Mouse (Mus musculus) lung, postnatal 10 days (tissue): ENCODE results near the gene Gm16867.
"Not testable (repeated sequence)": the region's sequence is repeated elsewhere in the genome, so short reads cannot be mapped to it uniquely, and the experiment has no call there.

ENCODE experiments used
- DNase-seq: peaks from one replicate; pipeline ENCODE4 v3.0.0; 2021

Gene Gm16867

DNA sequence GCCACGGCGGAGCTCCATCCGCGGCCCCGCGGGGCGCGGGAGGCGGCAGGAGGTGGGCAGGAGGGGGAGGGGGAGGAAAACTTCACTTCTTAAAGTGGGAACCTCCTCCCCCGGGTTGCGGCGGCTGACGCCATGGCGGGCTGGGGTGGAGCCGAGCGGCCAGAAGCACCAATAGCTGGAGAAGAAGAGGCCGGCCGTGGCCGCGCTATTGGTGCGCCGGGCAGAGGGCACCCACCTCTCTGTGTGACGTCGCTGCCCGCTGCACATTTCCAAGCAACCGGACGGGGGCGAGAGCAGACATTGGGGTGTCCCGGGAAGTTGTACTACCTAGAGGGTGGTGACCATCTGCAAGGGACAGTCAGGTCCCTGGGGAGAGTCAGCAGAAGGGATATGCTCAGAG is at the start of gene Gm16867:
Gene Gm16867, minus strand, starts transcription at position 189 of the 400 bp plus-strand sequence.
- DNase-seq, result not testable (repeated sequence)

DNA sequence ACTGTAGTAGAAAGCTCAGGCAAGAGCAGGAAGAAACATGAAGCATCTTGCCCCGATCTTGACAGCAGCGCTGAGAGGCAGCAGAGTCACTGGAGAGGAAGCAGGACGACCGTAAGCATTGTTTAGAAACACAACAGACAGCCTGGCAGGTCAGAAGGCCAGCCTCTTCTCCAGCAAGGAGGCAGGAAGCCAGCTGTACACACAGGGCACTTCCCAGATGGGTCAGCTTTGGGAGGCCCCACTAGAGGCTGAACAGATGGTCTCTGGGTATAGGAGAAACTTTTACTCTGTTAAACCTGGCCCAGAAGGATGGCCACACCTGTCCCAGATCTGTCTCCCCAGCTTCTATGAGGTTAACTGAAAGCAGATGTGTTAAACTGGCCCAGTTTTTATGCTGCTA is 44.1 kb upstream of the Gm16867 start:
- not testable (repeated sequence) for DNase-seq

DNA sequence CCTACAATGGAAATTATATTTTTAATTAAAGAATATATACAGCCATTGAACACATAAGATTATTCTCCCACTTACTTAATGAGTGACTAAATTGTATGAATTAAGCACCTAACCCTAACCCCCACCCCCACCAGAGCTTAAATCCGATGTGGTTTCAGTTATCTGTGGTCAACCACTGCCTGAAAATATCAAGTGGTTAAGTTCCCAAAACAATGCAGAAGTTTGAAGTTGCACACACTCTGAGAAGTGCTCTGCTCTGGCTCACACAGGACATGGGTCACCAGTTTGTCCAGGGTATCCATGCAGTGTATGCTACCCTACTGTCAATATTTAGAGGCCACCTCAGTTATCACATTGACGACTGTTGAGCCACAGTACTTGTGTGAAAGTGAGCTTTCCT is 41.9 kb upstream of the Gm16867 start:
- DNase-seq, result not testable (repeated sequence)

DNA sequence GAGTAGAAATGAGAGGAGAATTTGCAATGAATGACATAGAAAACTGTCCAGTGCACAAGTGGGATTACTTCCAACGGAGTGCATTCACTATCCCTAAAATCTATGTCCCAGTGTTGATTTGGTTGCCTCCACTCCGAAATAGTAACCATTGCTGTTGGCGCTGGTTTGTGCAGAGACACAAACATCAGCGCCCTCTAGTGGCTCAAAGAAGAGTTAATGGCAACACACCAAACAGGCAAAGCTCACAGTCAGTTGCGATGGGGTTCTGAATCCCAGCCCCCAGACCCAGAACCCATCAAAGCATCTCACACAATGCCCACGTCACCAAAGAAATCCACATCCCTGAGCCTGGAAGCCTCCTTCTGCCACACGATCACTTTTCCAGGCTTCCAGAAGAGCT is 40.9 kb upstream of the Gm16867 start:
- DNase-seq, result not testable (repeated sequence)

DNA sequence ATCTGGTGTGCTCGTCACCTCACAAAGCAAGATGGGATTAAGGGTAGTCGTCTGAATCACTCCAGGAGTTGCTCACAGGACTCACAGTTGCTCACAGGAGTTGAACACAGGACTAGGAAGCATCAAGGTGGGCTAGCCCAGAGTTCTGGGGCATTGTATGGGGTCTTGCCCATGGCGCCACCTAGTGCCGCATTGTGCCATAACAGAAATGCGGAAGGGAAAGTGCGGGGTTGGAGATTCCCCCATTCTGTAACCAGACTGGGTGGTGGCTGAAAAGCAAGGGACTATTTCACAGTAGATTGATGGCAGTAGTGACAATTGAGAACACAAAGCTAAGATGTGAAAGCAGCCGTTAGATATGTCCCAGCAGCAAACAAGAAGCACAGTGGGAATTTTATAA is 39.5 kb upstream of the Gm16867 start:
- DNase-seq, result not testable (repeated sequence)

DNA sequence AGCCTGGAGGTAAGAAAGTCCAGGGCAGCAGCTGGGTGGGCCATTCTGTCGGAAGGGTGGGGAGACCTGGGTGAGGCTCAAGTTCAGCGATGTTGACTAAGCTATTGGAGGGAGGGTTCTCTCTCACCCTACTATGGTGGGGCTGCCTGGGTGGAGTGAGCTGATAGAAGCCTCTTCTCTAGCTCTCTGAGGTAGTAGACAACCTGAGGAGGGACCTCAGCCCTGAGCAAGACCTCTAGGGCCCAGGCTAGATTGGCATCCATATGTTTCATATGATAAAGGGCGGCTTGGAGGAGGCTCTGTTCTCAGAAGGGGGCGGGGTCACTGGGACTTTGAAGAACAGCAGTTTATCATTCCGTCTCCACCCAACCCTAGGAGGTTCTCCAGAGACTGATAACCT is 37.0 kb upstream of the Gm16867 start:
- not testable (repeated sequence) for DNase-seq

DNA sequence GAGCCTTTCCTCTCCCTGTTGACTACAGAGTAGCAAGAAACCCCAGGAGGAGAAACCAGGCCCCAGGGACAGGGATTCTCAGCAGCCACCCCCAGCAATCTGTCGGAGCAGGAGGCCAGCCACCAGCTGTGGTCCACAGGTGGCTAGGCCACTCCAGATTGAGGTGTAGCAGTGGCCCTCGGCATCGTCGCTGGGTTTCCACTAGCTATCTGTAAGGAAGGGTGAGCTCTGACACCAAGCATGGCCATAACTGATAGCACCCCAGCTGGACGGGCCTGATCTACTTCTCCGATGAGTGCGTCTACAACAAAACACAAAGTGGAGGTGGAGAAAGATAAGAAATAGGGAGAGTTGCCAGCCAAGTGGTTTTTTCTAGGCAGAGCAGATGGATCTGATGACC is 33.4 kb upstream of the Gm16867 start:
- not testable (repeated sequence) for DNase-seq

DNA sequence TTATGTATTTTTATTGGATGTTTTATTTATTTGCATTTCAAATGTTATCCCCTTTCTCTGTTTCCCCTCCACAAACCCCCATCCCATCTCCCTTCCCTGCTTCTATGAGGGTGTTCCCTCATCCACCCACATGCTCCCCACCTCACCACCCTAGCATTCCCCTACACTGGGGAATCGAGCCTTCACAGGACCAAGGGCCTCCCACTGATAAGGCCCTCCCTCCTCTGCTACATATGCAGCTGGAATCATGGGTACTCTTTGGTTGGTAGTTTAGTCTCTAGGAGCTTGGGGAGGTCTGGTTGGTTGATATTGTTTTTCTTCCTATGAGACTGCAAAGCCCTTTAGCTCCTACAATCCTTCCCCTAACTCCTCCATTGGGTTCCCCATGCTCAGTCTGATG is 23.0 kb upstream of the Gm16867 start:
- DNase-seq, result not testable (repeated sequence)

DNA sequence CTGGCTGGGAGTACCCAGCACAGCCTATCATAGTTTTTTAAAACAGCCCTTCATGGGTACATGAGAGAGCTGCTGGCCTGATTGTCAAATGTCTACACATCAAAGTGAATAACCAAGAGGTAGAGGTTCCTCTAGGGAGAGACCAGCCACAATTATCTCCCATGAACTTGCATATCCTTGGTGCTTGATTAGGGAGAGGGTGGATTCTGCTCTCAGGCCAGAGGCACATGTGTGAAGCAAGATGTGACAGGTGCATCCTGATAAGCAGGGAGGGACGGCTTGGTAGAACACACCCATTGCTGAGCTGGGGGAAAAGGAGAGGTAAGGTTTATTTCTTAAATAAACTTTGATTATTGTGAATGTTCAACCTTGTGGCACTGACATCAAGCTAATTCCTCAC is 19.8 kb upstream of the Gm16867 start:
- DNase-seq, result not testable (repeated sequence)

DNA sequence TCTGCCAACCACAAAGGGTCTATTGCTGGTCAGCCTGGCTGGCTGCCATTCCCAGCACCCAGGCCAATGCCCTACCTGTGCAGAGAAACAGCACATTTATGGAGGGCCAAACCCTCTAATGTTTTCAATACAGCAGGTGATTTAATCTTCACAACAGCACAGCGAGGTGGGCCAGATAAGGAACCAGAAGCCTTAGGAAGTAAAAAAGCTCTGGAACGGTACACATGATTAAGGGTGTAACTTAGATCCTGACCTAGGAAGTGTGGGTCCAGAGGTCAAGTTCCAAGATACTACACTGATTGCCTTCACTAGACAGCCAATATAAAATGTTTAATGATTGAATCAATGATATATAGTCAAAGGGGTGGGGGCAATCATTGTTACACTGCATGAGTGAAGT is 17.6 kb upstream of the Gm16867 start:
- not testable (repeated sequence) for DNase-seq

DNA sequence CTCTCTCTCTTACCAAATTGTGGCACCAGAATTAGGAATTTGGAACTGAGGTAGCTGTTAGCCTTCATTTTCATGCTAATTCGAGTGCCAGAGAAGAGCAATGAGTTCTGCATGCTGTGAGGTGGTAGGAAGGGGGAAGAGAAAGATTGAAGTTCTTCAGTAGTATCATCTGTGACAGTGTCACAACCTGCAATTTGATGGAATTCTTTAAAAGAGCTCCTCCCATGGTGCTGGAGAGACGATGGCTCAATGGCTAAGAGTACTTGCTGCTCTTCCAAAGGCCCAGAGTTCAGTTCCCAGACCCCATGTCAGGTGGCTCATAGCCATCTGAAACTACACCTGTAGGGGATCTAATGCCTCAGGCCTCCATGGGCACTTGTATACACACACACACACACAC is 9.3 kb upstream of the Gm16867 start, which contains the start of gene Gm27179:
Gene Gm27179, minus strand, starts transcription at position 101 of the 400 bp plus-strand sequence.
- DNase-seq, result not testable (repeated sequence)

DNA sequence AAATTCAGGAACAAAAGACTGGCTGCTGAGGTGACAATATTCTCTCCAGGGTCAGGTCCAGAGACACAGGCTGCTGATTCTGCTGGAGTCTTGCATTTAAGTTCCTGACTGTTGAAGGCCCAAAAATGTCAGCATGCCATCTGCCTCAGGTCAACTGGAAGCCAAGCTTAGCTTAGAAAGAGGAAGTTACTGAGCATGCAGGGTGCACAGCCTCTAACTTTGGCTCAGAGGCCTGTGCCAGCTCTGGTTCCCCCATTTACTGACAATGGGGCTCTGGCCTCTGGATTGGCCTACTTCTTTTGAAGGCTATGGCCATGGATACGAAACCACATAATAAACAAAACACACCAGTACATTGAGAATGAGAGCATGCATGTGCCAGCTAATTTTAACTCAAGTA is 3.8 kb upstream of the Gm16867 start:
- DNase-seq, result not testable (repeated sequence)

DNA sequence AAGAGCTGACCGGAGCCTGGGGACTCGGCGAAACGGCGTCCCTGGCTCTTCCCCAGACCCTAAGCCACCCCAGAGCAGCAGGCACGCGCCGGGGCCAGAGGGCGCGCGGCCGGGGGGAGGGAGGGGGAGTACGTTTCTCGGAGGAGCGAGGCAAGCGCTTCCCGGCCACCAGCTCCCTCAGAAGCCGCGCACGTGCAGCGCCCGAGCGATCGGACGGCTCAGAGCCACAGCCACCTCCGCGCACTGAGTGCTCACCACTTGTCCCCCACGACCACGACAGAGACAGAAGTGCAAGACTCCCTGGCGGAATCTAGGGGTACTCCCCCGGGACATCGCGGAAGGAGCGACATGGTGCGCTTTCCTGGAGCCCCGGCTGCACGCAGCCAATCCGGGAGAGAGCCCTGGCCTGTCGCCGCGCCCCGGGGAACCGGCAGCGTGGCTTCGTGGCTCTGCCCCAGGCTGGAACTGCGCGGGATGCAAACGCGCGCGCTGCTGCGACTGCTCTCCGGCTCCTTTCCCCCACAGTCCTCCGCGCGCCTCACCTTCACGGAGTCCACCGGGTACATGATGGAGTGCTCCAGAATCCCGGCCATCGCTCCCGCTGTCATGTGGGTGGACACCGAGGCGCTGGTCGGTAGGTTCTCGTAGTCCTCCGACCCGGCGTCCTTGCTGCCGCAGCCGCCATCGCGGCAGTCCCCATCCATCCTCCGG is 567 bp downstream of the Gm16867 start:
- not testable (repeated sequence) for DNase-seq

DNA sequence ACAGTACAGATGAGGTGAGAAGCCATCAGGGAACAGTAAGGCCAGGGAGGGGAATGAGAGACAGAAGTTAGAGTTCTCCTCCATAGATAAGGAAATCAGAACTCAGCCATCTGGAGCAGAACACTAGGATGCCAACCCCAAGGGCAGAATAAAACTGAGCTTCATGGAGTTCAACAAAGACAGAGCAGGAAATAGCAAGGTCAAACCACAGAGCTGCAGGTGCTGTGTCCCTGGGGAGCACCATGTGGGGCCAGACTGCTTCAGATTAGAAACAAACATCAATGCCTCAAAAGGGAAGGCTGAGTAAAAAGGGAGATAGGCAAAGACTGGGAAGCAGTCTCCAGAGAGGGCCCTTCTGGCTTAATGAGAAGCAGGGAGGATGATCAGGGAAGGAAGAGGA is 6.9 kb downstream of the Gm16867 start:
- DNase-seq, result not testable (repeated sequence)

DNA sequence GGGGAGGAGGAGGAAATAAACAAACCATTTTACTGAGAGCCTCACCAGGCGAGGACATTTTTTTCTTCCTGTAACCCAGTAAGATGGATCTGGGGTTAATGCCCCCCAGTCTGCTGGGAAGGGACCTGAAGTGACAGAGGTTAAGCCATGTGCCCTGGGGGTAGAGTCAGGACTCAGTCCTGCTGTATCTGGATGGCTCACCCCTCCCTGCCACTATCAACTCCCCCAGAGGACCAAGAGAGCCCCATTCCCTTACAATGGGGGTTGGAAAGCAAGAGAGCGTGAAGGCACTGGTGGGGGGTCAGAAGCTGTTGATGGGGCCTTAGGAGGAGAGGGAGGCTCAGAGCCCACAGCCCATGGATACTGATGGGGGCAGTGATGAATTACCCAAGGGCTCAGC is 8.2 kb downstream of the Gm16867 start:
- DNase-seq, result not testable (repeated sequence)

DNA sequence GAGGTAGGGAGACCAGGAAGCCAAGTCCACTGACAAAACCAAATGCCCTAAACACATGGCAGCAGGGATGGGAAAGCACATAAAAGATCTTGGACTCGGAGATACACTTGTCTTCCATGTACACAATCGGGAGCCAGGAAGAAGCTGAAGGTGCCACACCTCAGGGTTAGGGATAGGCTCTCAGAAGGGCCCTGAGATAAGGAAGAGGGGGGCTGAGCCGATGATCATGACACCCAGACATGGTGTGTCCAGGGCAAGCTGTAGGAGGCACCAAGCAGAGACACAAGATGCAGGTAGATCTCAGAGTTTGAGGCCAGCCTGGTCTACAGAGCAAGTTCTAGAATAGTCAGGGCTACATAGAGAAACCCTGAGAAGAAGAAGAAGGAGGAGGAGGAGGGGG is 8.6 kb downstream of the Gm16867 start:
- not testable (repeated sequence) for DNase-seq

DNA sequence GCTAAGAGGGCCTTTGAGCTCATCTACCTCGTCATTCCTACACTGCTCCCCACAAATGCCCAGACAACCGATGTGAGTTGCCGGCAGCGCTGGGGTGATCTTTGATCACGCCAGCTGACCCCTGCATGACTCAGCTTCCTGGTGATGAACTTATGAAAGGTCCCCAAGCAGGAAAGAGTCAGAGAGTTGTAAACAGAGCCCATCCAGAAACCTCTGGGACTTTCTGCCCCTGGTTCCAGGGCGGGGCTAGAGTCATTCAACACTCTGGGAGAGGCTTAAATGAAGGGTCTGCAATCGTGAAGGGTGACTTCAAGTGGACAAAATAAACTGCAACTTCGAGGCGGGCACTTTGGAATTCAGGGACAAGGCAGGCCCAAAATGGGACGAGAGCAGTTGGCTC is 15.2 kb downstream of the Gm16867 start:
- not testable (repeated sequence) for DNase-seq

DNA sequence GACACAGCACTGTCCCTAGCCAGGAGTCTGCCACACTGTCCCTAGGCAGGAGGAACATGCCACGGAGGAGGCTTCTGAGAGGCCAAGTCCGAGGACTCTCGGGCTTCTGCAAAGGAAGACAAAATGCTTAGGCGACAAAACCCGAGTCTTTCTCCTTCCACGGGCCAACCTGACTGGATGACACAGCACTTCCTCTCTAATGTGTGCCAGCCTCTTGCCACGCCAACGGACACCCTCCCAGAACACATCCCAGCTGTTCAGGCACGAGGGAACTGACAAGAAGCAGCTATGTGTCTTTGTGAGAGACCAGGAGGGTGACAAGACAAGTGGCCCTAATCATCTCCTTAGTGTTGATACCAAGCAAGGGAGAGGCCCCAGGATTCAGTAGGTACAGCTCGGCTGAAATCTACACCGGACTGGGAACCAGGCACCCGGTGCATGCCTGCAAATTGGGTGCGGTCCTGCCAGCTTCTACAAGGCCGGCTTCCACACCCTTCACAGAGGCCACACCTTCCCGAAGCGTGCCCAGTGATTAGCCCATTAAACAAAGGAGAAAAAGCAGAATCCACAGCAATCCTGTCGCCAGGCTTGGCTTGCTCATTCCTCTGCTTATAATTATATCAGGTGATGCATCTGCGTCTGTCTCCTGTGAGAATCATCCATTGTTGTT is 17.6 kb downstream of the Gm16867 start:
- not testable (repeated sequence) for DNase-seq

DNA sequence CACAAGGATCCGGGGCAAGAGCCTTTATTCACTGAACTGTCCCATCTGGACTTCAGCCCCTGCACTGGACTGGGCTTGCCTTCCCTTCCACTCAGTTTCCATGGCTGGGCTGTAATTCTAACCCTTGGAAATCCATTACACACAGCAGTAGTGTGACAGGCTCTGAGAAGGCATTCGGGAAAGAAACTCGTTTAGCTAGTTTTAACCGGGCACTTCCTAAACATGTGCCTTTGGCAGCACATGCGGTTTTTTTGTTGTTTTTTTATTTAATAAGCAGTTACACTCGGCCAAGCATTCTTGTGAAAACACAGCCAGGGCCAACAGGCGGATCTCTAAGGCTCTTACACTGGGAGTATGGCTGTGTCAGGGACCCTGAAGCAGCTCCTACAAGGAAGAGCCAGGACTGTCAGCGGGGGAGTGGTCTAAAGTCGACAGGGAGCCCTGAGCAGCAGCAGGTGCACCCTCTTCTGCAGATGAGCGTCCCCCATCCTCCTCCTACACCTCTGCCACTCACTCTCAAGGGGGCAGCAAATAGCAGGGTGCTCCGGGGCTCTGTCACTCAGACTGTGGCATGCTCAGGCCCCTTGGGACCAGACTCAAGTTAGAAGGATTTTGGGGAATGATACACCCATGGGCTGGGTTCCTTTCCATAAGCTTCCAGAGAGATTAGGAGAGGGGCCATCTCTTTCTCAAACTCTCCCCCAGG is 29.1 kb downstream of the Gm16867 start:
- DNase-seq, result not testable (repeated sequence)

DNA sequence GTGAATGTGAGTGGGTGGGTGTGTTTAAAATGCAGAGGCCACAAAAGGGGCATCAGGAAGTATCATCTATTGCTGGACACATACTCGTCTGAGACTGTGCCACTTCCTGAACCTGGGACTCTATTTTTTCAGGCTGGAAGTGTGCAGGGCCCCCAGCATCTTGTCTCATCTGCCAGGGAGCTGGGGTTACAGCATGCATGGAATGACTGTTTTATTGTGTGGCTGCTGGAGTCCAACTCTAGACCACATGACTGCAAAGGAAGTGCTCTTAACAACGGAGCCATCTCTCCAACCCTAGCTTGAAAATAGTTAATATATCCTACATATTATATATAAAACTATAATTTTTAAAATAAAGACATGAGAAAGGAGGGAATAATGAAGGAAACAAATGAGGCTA is 29.8 kb downstream of the Gm16867 start:
- DNase-seq, result not testable (repeated sequence)

DNA sequence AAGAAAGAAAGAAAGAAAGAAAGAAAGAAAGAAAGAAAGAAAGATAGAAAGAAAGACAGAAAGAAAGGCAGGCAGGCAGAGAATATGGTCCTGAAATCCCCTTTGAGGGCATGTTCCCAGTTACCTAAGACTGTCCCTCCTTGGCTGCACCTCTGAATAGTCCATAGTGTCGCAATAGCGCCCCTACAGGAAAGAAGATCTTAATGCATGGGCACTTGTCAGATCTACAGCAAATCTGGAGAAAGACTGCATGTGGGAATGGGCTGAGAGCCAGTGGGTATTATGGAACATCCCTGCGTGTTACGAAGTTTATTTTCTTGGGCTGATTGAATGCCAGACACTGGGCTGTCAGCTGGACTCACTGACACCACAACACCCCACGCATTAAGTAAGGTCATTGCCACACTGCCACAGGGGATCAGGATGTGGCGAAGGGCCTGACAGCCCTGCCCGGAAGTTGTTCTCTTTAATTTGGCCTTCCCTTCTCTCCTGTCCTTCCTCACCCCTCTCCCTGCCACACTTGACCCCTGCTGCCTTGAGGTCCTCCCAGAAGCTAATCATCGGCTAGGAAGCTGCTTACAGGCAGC is 32.9 kb downstream of the Gm16867 start:
- not testable (repeated sequence) for DNase-seq

DNA sequence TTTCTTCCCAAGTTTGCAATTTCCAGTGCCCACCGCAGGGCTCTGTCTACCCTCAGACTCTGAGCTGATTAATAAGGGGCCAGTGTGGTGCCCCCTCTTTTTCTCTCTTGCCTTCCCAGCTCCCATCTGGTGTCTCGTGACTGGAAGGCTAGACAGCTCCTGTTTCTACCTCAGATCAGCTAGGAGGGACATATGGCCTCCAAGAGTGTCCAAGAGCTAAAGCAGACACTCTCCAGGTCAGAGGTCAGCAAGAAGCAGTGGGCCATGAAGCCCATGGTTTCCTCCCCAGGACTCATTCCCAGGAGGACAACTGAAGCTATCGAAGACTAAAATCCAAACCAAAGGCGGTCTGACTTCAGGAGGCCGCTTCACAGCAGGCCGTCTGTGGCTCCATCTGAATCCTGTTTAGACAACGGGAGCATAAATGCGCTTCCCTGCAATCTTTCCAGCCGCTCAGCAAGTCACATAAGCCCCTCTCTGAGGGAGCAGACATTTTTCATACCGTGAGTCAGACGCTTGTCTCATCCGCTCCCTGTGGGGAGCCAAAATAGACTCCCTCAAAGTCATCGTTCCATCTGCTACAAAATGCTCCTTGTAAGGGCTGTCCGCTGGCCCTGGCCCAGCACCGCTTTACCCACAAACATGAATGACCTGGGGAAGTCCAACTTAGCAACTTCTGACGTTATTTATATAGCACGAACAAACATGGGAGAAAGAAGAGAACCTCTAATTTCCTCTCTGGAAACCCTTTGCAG is 35.4 kb downstream of the Gm16867 start:
- DNase-seq, result not testable (repeated sequence)
